Mouse (Mus musculus): ENCODE measurements around the gene Ralgapb. TPM values are rescaled to one million over a fixed set of nuclear protein-coding genes. Genes with fewer than 3 reads are reported as not detected.

The Ralgapb gene
- polyA plus RNA-seq, 1 experiment from 2014 or later: 7.5 TPM

DNA sequence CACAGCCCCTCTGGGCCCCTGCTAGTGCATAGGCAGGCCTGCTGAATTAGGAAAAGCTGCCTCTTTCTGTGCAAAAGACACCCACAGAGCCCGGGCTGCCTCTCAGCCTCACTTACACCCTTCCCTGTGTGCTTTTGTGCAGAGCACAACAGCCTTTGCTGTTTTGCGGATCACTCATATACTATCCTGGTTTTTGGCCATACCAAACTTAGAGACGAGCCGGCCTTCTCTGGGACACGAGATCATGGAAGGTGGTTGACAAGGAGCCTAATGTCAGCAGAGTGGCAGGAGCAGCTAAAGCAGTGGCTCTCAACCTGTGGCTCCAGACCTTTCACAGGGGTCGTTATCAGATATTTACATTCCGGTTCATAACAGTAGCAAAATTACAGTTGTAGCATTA is 93.6 kb downstream of the Ralgapb start:
- Histone ChIP-seq H3K9ac (ENCODE audit: low read depth, low read length) (no peak overlapping the region), H3K9me3 (ENCODE audit: control insufficient read depth, low read length) (no peaks in the 10 kb centered on the region), H3K4me1 (ENCODE audit: control insufficient read depth, insufficient read depth, low read length) (no peaks in the 10 kb centered on the region), H3K4me2 (ENCODE audit: low read depth, low read length) (no peak overlapping the region), H3K36me3 (ENCODE audit: control insufficient read depth, insufficient read depth, low read length) (no peaks in the 10 kb centered on the region), H3K4me3 (ENCODE audit: low read length) (no peak overlapping the region), H3K27ac (ENCODE audit: low read length) (no peak overlapping the region), H3K27me3 (replicated peaks; ENCODE audit: control insufficient read depth, insufficient read depth, low read length) (no peaks in the 10 kb centered on the region)
- 89% methylated on average over 7 of the region's 7 CpGs for WGBS
- ATAC-seq: no peak

DNA sequence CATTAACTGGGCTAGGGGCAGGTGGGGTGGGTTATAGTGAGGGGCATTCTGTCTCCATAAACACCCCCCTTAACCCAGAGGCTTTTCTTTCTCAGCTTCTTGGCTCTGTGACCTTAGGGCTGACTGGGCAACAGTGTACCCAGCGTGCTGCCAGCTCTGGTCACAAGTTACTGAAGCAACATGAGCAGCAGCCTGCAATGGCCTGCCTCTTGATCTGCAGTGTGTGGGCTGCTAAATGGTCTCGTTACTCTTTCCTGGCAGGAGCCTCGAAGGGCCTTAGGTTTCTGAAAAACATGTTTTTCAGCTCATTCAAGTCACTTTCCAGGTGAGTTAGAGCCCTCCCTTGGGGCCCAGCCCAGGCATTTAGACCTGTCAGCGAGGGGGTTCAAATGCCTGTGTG is 94.0 kb downstream of the Ralgapb start:
- no peaks in the 10 kb centered on the region for H3K4me1 ChIP-seq (ENCODE audit: control insufficient read depth, insufficient read depth, low read length)
- no peak overlapping the region for H3K9ac ChIP-seq (ENCODE audit: low read depth, low read length)
- H3K27me3 ChIP-seq (replicated peaks; ENCODE audit: control insufficient read depth, insufficient read depth, low read length): no peaks in the 10 kb centered on the region
- no peaks in the 10 kb centered on the region for H3K9me3 ChIP-seq (ENCODE audit: control insufficient read depth, low read length)
- ATAC-seq: no peak
- no peak overlapping the region for H3K4me3 ChIP-seq (ENCODE audit: low read length)
- no peak overlapping the region for H3K27ac ChIP-seq (ENCODE audit: low read length)
- WGBS: 71% methylated on average over 4 of the region's 4 CpGs
- no peak overlapping the region for H3K4me2 ChIP-seq (ENCODE audit: low read depth, low read length)
- H3K36me3 ChIP-seq (ENCODE audit: control insufficient read depth, insufficient read depth, low read length): no peaks in the 10 kb centered on the region

DNA sequence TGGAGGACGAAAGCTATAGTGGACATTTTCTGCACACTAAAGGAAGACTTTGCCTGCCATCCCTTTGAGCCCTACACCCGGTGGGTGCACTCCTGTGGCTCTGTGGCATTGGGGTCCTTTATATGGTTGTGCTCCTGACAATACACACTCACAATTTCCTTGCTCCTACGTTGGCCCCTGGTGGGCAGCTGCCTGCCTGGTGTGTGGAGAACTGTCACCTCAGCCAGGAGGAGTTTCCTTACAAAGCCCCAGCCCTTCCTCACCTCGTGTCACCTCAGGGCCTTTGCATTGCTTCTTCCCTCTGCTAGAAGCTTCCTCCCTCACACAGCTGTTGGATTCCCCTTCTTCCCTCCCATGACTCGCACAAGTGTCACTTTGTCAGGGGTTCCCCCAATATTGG is 96.8 kb downstream of the Ralgapb start:
- Histone ChIP-seq H3K4me3 (ENCODE audit: low read length) (no peak overlapping the region), H3K4me2 (ENCODE audit: low read depth, low read length) (no peak overlapping the region), H3K27me3 (replicated peaks; ENCODE audit: control insufficient read depth, insufficient read depth, low read length) (no peaks in the 10 kb centered on the region), H3K9ac (ENCODE audit: low read depth, low read length) (no peak overlapping the region), H3K36me3 (ENCODE audit: control insufficient read depth, insufficient read depth, low read length) (no peaks in the 10 kb centered on the region), H3K27ac (ENCODE audit: low read length) (no peak overlapping the region), H3K9me3 (ENCODE audit: control insufficient read depth, low read length) (no peaks in the 10 kb centered on the region), H3K4me1 (ENCODE audit: control insufficient read depth, insufficient read depth, low read length) (no peaks in the 10 kb centered on the region)
- ATAC-seq: no peak
- WGBS: 80% methylated on average over 5 of the region's 5 CpGs

GRCm38 (mm10) chr2:158507046-158507445 is 97.4 kb downstream of the Ralgapb start:
- Histone ChIP-seq H3K4me1 (ENCODE audit: control insufficient read depth, insufficient read depth, low read length) (no peaks in the 10 kb centered on the region), H3K27me3 (replicated peaks; ENCODE audit: control insufficient read depth, insufficient read depth, low read length) (no peaks in the 10 kb centered on the region), H3K4me3 (ENCODE audit: low read length) (no peak overlapping the region), H3K9ac (ENCODE audit: low read depth, low read length) (no peak overlapping the region), H3K36me3 (ENCODE audit: control insufficient read depth, insufficient read depth, low read length) (no peaks in the 10 kb centered on the region), H3K4me2 (ENCODE audit: low read depth, low read length) (no peak overlapping the region), H3K9me3 (ENCODE audit: control insufficient read depth, low read length) (no peaks in the 10 kb centered on the region), H3K27ac (ENCODE audit: low read length) (no peak overlapping the region)
- WGBS: 93% methylated on average over 10 of the region's 10 CpGs
- no peak for ATAC-seq

- H3K27me3 ChIP-seq (replicated peaks; ENCODE audit: control insufficient read depth, insufficient read depth, low read length): no peaks in the 10 kb centered on the region
- no peaks in the 10 kb centered on the region for H3K36me3 ChIP-seq (ENCODE audit: control insufficient read depth, insufficient read depth, low read length)
- no peak overlapping the region for H3K27ac ChIP-seq (ENCODE audit: low read length)
- H3K4me1 ChIP-seq (ENCODE audit: control insufficient read depth, insufficient read depth, low read length): no peaks in the 10 kb centered on the region
- no peak overlapping the region for H3K9ac ChIP-seq (ENCODE audit: low read depth, low read length)
- no peak overlapping the region for H3K4me3 ChIP-seq (ENCODE audit: low read length)
- WGBS: 56% methylated on average over 6 of the region's 6 CpGs
- no peak overlapping the region for H3K4me2 ChIP-seq (ENCODE audit: low read depth, low read length)
- H3K9me3 ChIP-seq (ENCODE audit: control insufficient read depth, low read length): no peaks in the 10 kb centered on the region
- ATAC-seq: peak; percentile 75
These were observed 101.0 kb downstream of the Ralgapb start for GRCm38 (mm10) chr2:158510665-158511064.

DNA sequence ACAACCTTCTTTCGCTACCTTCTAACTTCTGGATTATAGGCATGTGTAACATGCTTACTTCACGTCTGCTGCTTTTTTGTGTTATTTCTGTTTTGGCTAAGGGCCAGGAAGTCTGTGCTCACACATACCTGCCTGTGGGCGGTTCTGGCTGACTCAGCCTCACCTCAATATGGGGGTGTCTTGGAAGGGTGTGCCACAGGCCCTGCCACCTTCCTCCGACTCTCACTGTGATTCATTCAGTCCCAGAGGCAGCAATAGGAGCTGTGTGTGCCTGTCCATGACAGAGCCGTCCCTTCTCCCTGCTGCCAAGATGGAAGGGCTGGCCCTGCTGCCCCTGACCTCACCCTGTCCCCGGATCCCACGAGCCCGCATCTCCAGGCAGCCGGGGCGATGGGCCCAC is 102.9 kb downstream of the Ralgapb start, which contains the start of gene Arhgap40:
Arhgap40 (plus strand) TSS at position 269 of the 400 bp plus-strand sequence.
- Histone ChIP-seq H3K4me1 (ENCODE audit: control insufficient read depth, insufficient read depth, low read length) (no peaks in the 10 kb centered on the region), H3K4me2 (ENCODE audit: low read depth, low read length) (no peak within 1 kb of the TSS), H3K9me3 (ENCODE audit: control insufficient read depth, low read length) (no peaks in the 10 kb centered on the region), H3K4me3 (ENCODE audit: low read length) (no peak within 1 kb of the TSS), H3K27me3 (replicated peaks; ENCODE audit: control insufficient read depth, insufficient read depth, low read length) (no peaks in the 10 kb centered on the region), H3K36me3 (ENCODE audit: control insufficient read depth, insufficient read depth, low read length) (no peaks in the 10 kb centered on the region), H3K9ac (ENCODE audit: low read depth, low read length) (no peak within 1 kb of the TSS), H3K27ac (ENCODE audit: low read length) (no peak within 1 kb of the TSS)
- WGBS: 76% methylated on average over 10 of the region's 10 CpGs
- no peak; the same call in 1 of the 2 replicates for ATAC-seq

- Histone ChIP-seq H3K9ac (ENCODE audit: low read depth, low read length) (no peak overlapping the region), H3K36me3 (ENCODE audit: control insufficient read depth, insufficient read depth, low read length) (no peaks in the 10 kb centered on the region), H3K4me1 (ENCODE audit: control insufficient read depth, insufficient read depth, low read length) (no peaks in the 10 kb centered on the region), H3K27ac (ENCODE audit: low read length) (no peak overlapping the region), H3K27me3 (replicated peaks; ENCODE audit: control insufficient read depth, insufficient read depth, low read length) (no peaks in the 10 kb centered on the region), H3K4me2 (ENCODE audit: low read depth, low read length) (no peak overlapping the region), H3K9me3 (ENCODE audit: control insufficient read depth, low read length) (no peaks in the 10 kb centered on the region), H3K4me3 (ENCODE audit: low read length) (no peak overlapping the region)
- ATAC-seq: no peak
- WGBS: 83% methylated on average over 12 of the region's 12 CpGs
These were observed 104.2 kb downstream of the Ralgapb start for GRCm38 (mm10) chr2:158513821-158514336.

DNA sequence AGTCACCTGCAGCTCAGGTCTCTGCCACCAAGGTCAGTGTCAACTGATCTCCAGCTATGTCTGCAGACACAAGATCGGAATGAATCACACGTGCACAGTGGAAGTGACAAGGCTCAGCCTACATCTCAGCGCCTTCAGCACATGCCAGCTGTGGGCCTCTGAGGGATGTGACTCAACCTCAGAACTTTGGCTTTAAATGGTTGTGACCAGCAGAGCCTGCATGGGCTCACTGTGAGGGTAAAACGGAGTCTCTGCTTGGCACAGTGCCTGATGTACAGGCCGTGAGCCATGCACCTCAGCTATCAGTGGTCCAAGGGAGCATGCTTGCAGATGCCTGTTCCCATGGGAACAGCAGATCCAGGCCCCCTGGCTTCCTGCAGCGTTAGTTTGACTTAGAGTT is 108.9 kb downstream of the Ralgapb start:
- H3K4me3 ChIP-seq (ENCODE audit: low read length): no peak overlapping the region
- H3K4me1 ChIP-seq (ENCODE audit: control insufficient read depth, insufficient read depth, low read length): no peaks in the 10 kb centered on the region
- 57% methylated on average over 6 of the region's 6 CpGs for WGBS
- H3K9ac ChIP-seq (ENCODE audit: low read depth, low read length): no peak overlapping the region
- no peak for ATAC-seq
- H3K27ac ChIP-seq (ENCODE audit: low read length): no peak overlapping the region
- no peak overlapping the region for H3K4me2 ChIP-seq (ENCODE audit: low read depth, low read length)
- H3K27me3 ChIP-seq (replicated peaks; ENCODE audit: control insufficient read depth, insufficient read depth, low read length): no peaks in the 10 kb centered on the region
- no peaks in the 10 kb centered on the region for H3K9me3 ChIP-seq (ENCODE audit: control insufficient read depth, low read length)
- no peaks in the 10 kb centered on the region for H3K36me3 ChIP-seq (ENCODE audit: control insufficient read depth, insufficient read depth, low read length)

DNA sequence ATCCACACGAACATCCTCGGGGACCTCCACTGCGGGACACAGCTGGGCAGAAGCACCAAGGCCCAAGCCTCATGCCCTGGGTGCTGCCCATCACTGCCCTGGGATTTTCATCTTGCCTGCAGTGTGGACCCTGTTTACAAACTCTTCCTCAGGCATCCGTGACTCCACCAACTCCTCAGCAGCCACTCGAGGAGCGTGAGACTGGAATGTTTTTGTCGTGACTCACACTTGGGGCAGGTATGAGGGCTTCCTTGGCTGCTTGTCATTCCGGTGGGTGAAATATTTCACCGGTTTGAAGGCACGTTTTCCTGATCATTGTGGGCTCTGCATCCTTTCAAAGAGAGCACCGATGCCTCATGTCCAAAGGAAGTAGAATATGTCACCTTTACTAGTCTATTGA is 109.4 kb downstream of the Ralgapb start:
- 65% methylated on average over 11 of the region's 11 CpGs for WGBS
- ATAC-seq: no peak

DNA sequence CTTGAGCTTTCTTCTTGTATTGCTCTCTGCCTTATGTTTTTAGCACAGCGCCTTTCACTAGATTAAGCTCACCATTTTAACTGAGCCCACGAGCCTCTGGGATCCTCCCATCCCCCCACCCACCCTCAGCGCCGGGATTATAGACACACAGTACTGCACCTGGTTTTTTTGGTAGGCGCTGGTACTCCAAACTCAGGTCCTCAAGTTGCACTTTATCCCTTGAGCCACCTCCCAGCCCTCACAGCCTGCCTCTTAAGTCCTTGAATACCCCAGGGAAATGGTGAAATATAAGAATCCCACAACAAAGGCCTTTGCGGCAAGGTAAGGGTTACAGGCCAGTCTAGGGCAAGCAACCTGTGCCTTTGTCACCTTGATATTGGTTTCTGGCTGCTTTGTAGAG is 110.2 kb downstream of the Ralgapb start:
- Histone ChIP-seq H3K4me1 (ENCODE audit: control insufficient read depth, insufficient read depth, low read length) (no peaks in the 10 kb centered on the region), H3K9ac (ENCODE audit: low read depth, low read length) (no peak overlapping the region), H3K27ac (ENCODE audit: low read length) (no peak overlapping the region), H3K4me2 (ENCODE audit: low read depth, low read length) (no peak overlapping the region), H3K36me3 (ENCODE audit: control insufficient read depth, insufficient read depth, low read length) (no peaks in the 10 kb centered on the region), H3K27me3 (replicated peaks; ENCODE audit: control insufficient read depth, insufficient read depth, low read length) (no peaks in the 10 kb centered on the region), H3K9me3 (ENCODE audit: control insufficient read depth, low read length) (no peaks in the 10 kb centered on the region), H3K4me3 (ENCODE audit: low read length) (no peak overlapping the region)
- ATAC-seq: no peak
- 86% methylated on average over 6 of the region's 6 CpGs for whole genome bisulfite sequencing

More for the DNA sequence above, 109.4 kb downstream of the Ralgapb start:
- no peak overlapping the region for H3K27ac ChIP-seq (ENCODE audit: low read length)
- H3K9me3 ChIP-seq (ENCODE audit: control insufficient read depth, low read length): no peaks in the 10 kb centered on the region
- H3K4me1 ChIP-seq (ENCODE audit: control insufficient read depth, insufficient read depth, low read length): no peaks in the 10 kb centered on the region
- no peak overlapping the region for H3K9ac ChIP-seq (ENCODE audit: low read depth, low read length)
- no peaks in the 10 kb centered on the region for H3K27me3 ChIP-seq (replicated peaks; ENCODE audit: control insufficient read depth, insufficient read depth, low read length)
- H3K4me2 ChIP-seq (ENCODE audit: low read depth, low read length): no peak overlapping the region
- H3K4me3 ChIP-seq (ENCODE audit: low read length): no peak overlapping the region
- H3K36me3 ChIP-seq (ENCODE audit: control insufficient read depth, insufficient read depth, low read length): no peaks in the 10 kb centered on the region
